Mouse (Mus musculus) neural tube, embryonic 11.5 days (tissue): ENCODE measurements around the gene Rnf157. TPM values are rescaled to one million over a fixed set of nuclear protein-coding genes. Genes with fewer than 3 reads are reported as not detected.

Source experiments
- ATAC-seq: fragments of 200-750 bp; cut with Nextera tagmentation; 2 replicates; pipeline ENCODE4 v1.8.0; 2017; ENCODE audit warnings: moderate number of reproducible peaks, mild to moderate bottlenecking, moderate TSS enrichment, moderate library complexity; ENCODE audit not compliant: insufficient read depth, low FRiP score, low TSS enrichment
- DNase-seq: peaks from one replicate; pipeline ENCODE4 v3.0.0-alpha.2; 2015; ENCODE audit warnings: low spot score
- H3K27ac ChIP-seq: fragments of 300-500 bp; sonication (generic); 2 replicates; pipeline ENCODE4 v1.5.1; 2014; ENCODE audit warnings: low read depth, mild to moderate bottlenecking, low read length
- H3K27me3 ChIP-seq: fragments of 300-500 bp; sonication (generic); 2 replicates; pipeline ENCODE4 v1.6.1; 2014; ENCODE audit warnings: mild to moderate bottlenecking, low read length, mixed read lengths; ENCODE audit not compliant: control insufficient read depth, insufficient read depth
- H3K36me3 ChIP-seq: fragments of 300-500 bp; sonication (generic); 2 replicates; pipeline ENCODE4 v1.6.1; 2014; ENCODE audit warnings: mild to moderate bottlenecking, low read length, moderate library complexity, mixed read lengths; ENCODE audit not compliant: control insufficient read depth, insufficient read depth
- H3K4me1 ChIP-seq: fragments of 300-500 bp; sonication (generic); 2 replicates; pipeline ENCODE4 v1.6.1; 2014; ENCODE audit warnings: low read length, mixed read lengths; ENCODE audit not compliant: control insufficient read depth, insufficient read depth
- H3K4me2 ChIP-seq: fragments of 300-500 bp; sonication (generic); 2 replicates; pipeline ENCODE4 v1.6.1; 2014; ENCODE audit warnings: low read depth, mild to moderate bottlenecking, moderate library complexity
- H3K4me3 ChIP-seq: fragments of 300-500 bp; sonication (generic); 2 replicates; pipeline ENCODE4 v1.5.1; 2014; ENCODE audit warnings: low read depth, low read length
- H3K9ac ChIP-seq: fragments of 300-500 bp; sonication (generic); 2 replicates; pipeline ENCODE4 v1.6.1; 2014; ENCODE audit warnings: mild to moderate bottlenecking, low read length
- H3K9me3 ChIP-seq: fragments of 300-500 bp; sonication (generic); 2 replicates; pipeline ENCODE4 v1.6.1; 2016; ENCODE audit warnings: low read length; ENCODE audit not compliant: control insufficient read depth
- WGBS: fragments of 180-500 bp; shearing (Covaris S2); extraction: QIAGEN DNeasy Blood & Tissue Kit; methylation state at CpG from one replicate; pipeline ENCODE4 v1.1.7; 2014; 5-methylcytosine and 5-hydroxymethylcytosine counted together
- polyA plus RNA-seq: library from polyadenylated mRNA; unstranded; fragments of >200 nt; fragmentation: Nextera tagmentation; extraction: Ambion mirVana; gene quantifications from 2 replicates; pipeline ENCODE4 v1.2.1, GENCODE M21; 2014

Gene Rnf157
- 31.1 and 34.6 TPM in 2 replicates for polyA plus RNA-seq

- no peaks in the 10 kb centered on the region for H3K27me3 ChIP-seq
- H3K9ac ChIP-seq = peak within 1 kb of the TSS; percentile 93
- peaks cover 9% of the 10 kb centered on the region for H3K4me1 ChIP-seq
- H3K4me3 ChIP-seq = peak within 1 kb of the TSS; percentile 82
- peak within 1 kb of the TSS; percentile 98 for H3K4me2 ChIP-seq
- no peaks in the 10 kb centered on the region for H3K9me3 ChIP-seq
- peak within 1 kb of the TSS; percentile 89 for H3K27ac ChIP-seq
- WGBS = 2% methylated on average over 66 of the region's 82 CpGs
- peak; percentile 95 for ATAC-seq
- no peaks in the 10 kb centered on the region for H3K36me3 ChIP-seq
- DNase-seq = peak; percentile 93
Observed at GRCm38 (mm10) chr11:116412904-116413630, at the start of gene Rnf157. Gene Rnf157 (minus strand): TSS chr11:116413032.

GRCm38 (mm10) chr11:116459786-116460185, 47.0 kb upstream of the Rnf157 start:
- Histone ChIP-seq H3K4me1 (no peaks in the 10 kb centered on the region), H3K4me2 (no peak overlapping the region), H3K27ac (no peak overlapping the region), H3K27me3 (no peaks in the 10 kb centered on the region), H3K9ac (no peak overlapping the region), H3K9me3 (no peaks in the 10 kb centered on the region), H3K36me3 (no peaks in the 10 kb centered on the region), H3K4me3 (no peak overlapping the region)
- ATAC-seq (no peak), DNase-seq (no peak)
- 63% methylated on average over 4 of the region's 4 CpGs for WGBS

GRCm38 (mm10) chr11:116456234-116456633, 43.4 kb upstream of the Rnf157 start:
- 92% methylated on average over 8 of the region's 8 CpGs for WGBS
- H3K36me3 ChIP-seq = no peaks in the 10 kb centered on the region
- no peak overlapping the region for H3K9ac ChIP-seq
- no peak for DNase-seq
- no peaks in the 10 kb centered on the region for H3K4me1 ChIP-seq
- H3K4me3 ChIP-seq = no peak overlapping the region
- no peak overlapping the region for H3K27ac ChIP-seq
- ATAC-seq = no peak
- H3K27me3 ChIP-seq = no peaks in the 10 kb centered on the region
- no peaks in the 10 kb centered on the region for H3K9me3 ChIP-seq
- H3K4me2 ChIP-seq = no peak overlapping the region

- H3K4me3 ChIP-seq = no peak overlapping the region
- DNase-seq = no peak
- H3K9ac ChIP-seq = no peak overlapping the region
- no peaks in the 10 kb centered on the region for H3K27me3 ChIP-seq
- H3K27ac ChIP-seq = no peak overlapping the region
- no peak overlapping the region for H3K4me2 ChIP-seq
- H3K36me3 ChIP-seq = no peaks in the 10 kb centered on the region
- no peaks in the 10 kb centered on the region for H3K9me3 ChIP-seq
- ATAC-seq = no peak
- WGBS = 92% methylated on average over 10 of the region's 10 CpGs
- no peaks in the 10 kb centered on the region for H3K4me1 ChIP-seq
Observed at GRCm38 (mm10) chr11:116453889-116454288, 41.1 kb upstream of the Rnf157 start.

- Histone ChIP-seq H3K4me1 (no peaks in the 10 kb centered on the region), H3K4me2 (no peak overlapping the region), H3K27me3 (peaks cover 11% of the 10 kb centered on the region), H3K27ac (no peak overlapping the region), H3K36me3 (no peaks in the 10 kb centered on the region), H3K4me3 (no peak overlapping the region), H3K9me3 (no peaks in the 10 kb centered on the region), H3K9ac (no peak overlapping the region)
- DNase-seq (no peak), ATAC-seq (no peak)
- 92% methylated on average over 3 of the region's 3 CpGs for WGBS
Observed at GRCm38 (mm10) chr11:116449341-116449740, 36.5 kb upstream of the Rnf157 start.

GRCm38 (mm10) chr11:116447822-116448221, 35.0 kb upstream of the Rnf157 start:
- ATAC-seq (no peak), DNase-seq (no peak)
- no peak overlapping the region for H3K27ac ChIP-seq
- H3K9ac ChIP-seq = no peak overlapping the region
- H3K4me1 ChIP-seq = no peaks in the 10 kb centered on the region
- peaks cover 11% of the 10 kb centered on the region for H3K27me3 ChIP-seq
- H3K36me3 ChIP-seq = no peaks in the 10 kb centered on the region
- no peaks in the 10 kb centered on the region for H3K9me3 ChIP-seq
- H3K4me2 ChIP-seq = no peak overlapping the region
- WGBS = 71% methylated on average over 5 of the region's 5 CpGs
- H3K4me3 ChIP-seq = no peak overlapping the region

GRCm38 (mm10) chr11:116446308-116446887, 33.6 kb upstream of the Rnf157 start:
- WGBS = 12% methylated on average over 19 of the region's 19 CpGs
- Histone ChIP-seq H3K4me2 (no peak overlapping the region), H3K9ac (no peak overlapping the region), H3K9me3 (no peaks in the 10 kb centered on the region), H3K27me3 (peaks cover 11% of the 10 kb centered on the region), H3K36me3 (no peaks in the 10 kb centered on the region), H3K4me3 (no peak overlapping the region), H3K4me1 (no peaks in the 10 kb centered on the region), H3K27ac (no peak overlapping the region)
- ATAC-seq (no peak), DNase-seq (no peak)

GRCm38 (mm10) chr11:116445596-116446307, 32.9 kb upstream of the Rnf157 start:
- Histone ChIP-seq H3K36me3 (no peaks in the 10 kb centered on the region), H3K4me1 (no peaks in the 10 kb centered on the region), H3K27ac (no peak overlapping the region), H3K4me3 (no peak overlapping the region), H3K9ac (no peak overlapping the region), H3K27me3 (peaks cover 11% of the 10 kb centered on the region), H3K9me3 (no peaks in the 10 kb centered on the region), H3K4me2 (no peak overlapping the region)
- DNase-seq (peak; percentile 88), ATAC-seq (peak; percentile 27)
- 35% methylated on average over 16 of the region's 16 CpGs for WGBS
